Mouse (Mus musculus) lung, postnatal 0 days (tissue): ENCODE results near the gene Armc10. TPM values are rescaled to one million over a fixed set of nuclear protein-coding genes. Genes with fewer than 3 reads are reported as not detected.

Source experiments
- ATAC-seq: fragments of 200-750 bp; cut with Nextera tagmentation; 2 replicates; pipeline ENCODE4 v1.8.0; 2017; ENCODE audit warnings: moderate library complexity
- DNase-seq: peaks from one replicate; pipeline ENCODE4 v3.0.0-alpha.2; 2016; ENCODE audit warnings: low spot score
- H3K27ac ChIP-seq: fragments of 300-500 bp; sonication (generic); 2 replicates; pipeline ENCODE4 v1.5.1; 2014; ENCODE audit warnings: antibody characterized with exemption, mild to moderate bottlenecking, low read length, mixed read lengths
- H3K27me3 ChIP-seq: fragments of 300-500 bp; sonication (generic); replicated peaks from 2 replicates; pipeline ENCODE4 v1.6.1; 2014; ENCODE audit warnings: low read length, mixed read lengths; ENCODE audit not compliant: insufficient read depth
- H3K36me3 ChIP-seq: fragments of 300-500 bp; sonication (generic); 2 replicates; pipeline ENCODE4 v1.6.1; 2014; ENCODE audit warnings: low read length, mixed read lengths; ENCODE audit not compliant: insufficient read depth
- H3K4me1 ChIP-seq: fragments of 300-500 bp; sonication (generic); 2 replicates; pipeline ENCODE4 v1.6.1; 2014; ENCODE audit warnings: antibody characterized with exemption, low read depth, low read length, mixed read lengths; ENCODE audit not compliant: insufficient read depth
- H3K4me2 ChIP-seq: fragments of 300-500 bp; sonication (generic); replicated peaks from 2 replicates; pipeline ENCODE4 v1.6.1; 2014; ENCODE audit warnings: low read depth, mild to moderate bottlenecking, low read length, moderate library complexity, mixed read lengths
- H3K4me3 ChIP-seq: fragments of 300-500 bp; sonication (generic); 2 replicates; pipeline ENCODE4 v1.5.1; 2014; ENCODE audit warnings: low read depth, low read length
- H3K9ac ChIP-seq: fragments of 300-500 bp; sonication (generic); replicated peaks from 2 replicates; pipeline ENCODE4 v1.6.1; 2014; ENCODE audit warnings: low read depth, mild to moderate bottlenecking
- H3K9me3 ChIP-seq: fragments of 300-500 bp; sonication (generic); 2 replicates; pipeline ENCODE4 v1.6.1; 2016; ENCODE audit warnings: low read length, mixed read lengths
- CTCF ChIP-seq: IDR thresholded peaks from 2 replicates; pipeline ENCODE4 v1.5.1; 2016; ENCODE audit warnings: antibody characterized with exemption, mild to moderate bottlenecking
- EP300 ChIP-seq: IDR thresholded peaks from 2 replicates; pipeline ENCODE4 v1.6.1; 2016; ENCODE audit warnings: antibody characterized with exemption, mild to moderate bottlenecking, control low read depth
- WGBS: fragments of 180-500 bp; shearing (Covaris S2); extraction: QIAGEN DNeasy Blood & Tissue Kit; methylation state at CpG from one replicate; pipeline ENCODE4 v1.1.7; 2014; 5-methylcytosine and 5-hydroxymethylcytosine counted together
- polyA plus RNA-seq: library from polyadenylated mRNA; unstranded; fragments of >200 nt; fragmentation: Nextera tagmentation; extraction: Ambion mirVana; gene quantifications from 2 replicates; pipeline ENCODE4 v1.2.1, GENCODE M21; 2015

Armc10 gene
- polyA plus RNA-seq, 1 experiment from 2014 or later, result 33.4 TPM

- Histone ChIP-seq H3K27me3 (no peaks in the 10 kb centered on the region), H3K4me2 (no peak overlapping the region), H3K27ac (no peak overlapping the region), H3K4me3 (no peak overlapping the region), H3K36me3 (peaks cover 3% of the 10 kb centered on the region; the same call in 1 of the 2 replicates), H3K9me3 (no peaks in the 10 kb centered on the region), H3K4me1 (peaks cover 5% of the 10 kb centered on the region; the same call in 1 of the 2 replicates), H3K9ac (no peak overlapping the region)
- ATAC-seq (no peak), DNase-seq (no peak)
- no peak for TF ChIP-seq CTCF
- TF ChIP-seq EP300, result no peak
- 79% methylated on average over 2 of the region's 2 CpGs for WGBS
Measured at GRCm38 (mm10) chr5:21650736-21651135, 5.1 kb downstream of the Armc10 start.

GRCm38 (mm10) chr5:21651885-21652612, 6.4 kb downstream of the Armc10 start:
- WGBS, result 76% methylated on average over 7 of the region's 7 CpGs
- H3K27me3 ChIP-seq, result no peaks in the 10 kb centered on the region

GRCm38 (mm10) chr5:21656912-21657311, 11.3 kb downstream of the Armc10 start:
- Histone ChIP-seq H3K27ac (0 out of 2 replicates have a peak overlapping the region, but pooled peaks have one; percentile 43), H3K36me3 (0 out of 2 replicates have a peak, but pooled peaks cover 3% of the 10 kb centered on the region), H3K4me2 (no peak overlapping the region), H3K9me3 (no peaks in the 10 kb centered on the region), H3K9ac (no peak overlapping the region), H3K4me3 (no peak overlapping the region), H3K27me3 (no peaks in the 10 kb centered on the region), H3K4me1 (no peaks in the 10 kb centered on the region; the same call in 1 of the 2 replicates)
- peak; percentile 84 for DNase-seq
- peak; percentile 88 for ATAC-seq
- TF ChIP-seq CTCF, result no peak
- TF ChIP-seq EP300, result peak; percentile 71
- 66% methylated on average over 9 of the region's 9 CpGs for WGBS

More at GRCm38 (mm10) chr5:21651885-21652612, 6.4 kb downstream of the Armc10 start:
- Histone ChIP-seq H3K9ac (no peak overlapping the region), H3K36me3 (peaks cover 3% of the 10 kb centered on the region; the same call in 1 of the 2 replicates), H3K9me3 (no peaks in the 10 kb centered on the region), H3K4me1 (no peaks in the 10 kb centered on the region), H3K27ac (no peak overlapping the region), H3K4me3 (no peak overlapping the region), H3K4me2 (no peak overlapping the region)
- no peak for TF ChIP-seq EP300
- TF ChIP-seq CTCF, result no peak
- peak; percentile 49 for ATAC-seq
- peak; percentile 34 for DNase-seq

GRCm38 (mm10) chr5:21658038-21658437, 12.4 kb downstream of the Armc10 start:
- H3K4me3 ChIP-seq, result no peak overlapping the region
- H3K27me3 ChIP-seq, result no peaks in the 10 kb centered on the region
- H3K36me3 ChIP-seq, result peaks cover 4% of the 10 kb centered on the region; the same call in 1 of the 2 replicates
- no peaks in the 10 kb centered on the region; the same call in 1 of the 2 replicates for H3K4me1 ChIP-seq
- peak overlapping the region; percentile 43 for H3K27ac ChIP-seq
- WGBS, result 90% methylated on average over 6 of the region's 6 CpGs
- no peak overlapping the region for H3K9ac ChIP-seq
- no peak for TF ChIP-seq EP300
- no peak for TF ChIP-seq CTCF
- no peaks in the 10 kb centered on the region for H3K9me3 ChIP-seq
- ATAC-seq (no peak), DNase-seq (no peak)
- H3K4me2 ChIP-seq, result no peak overlapping the region

GRCm38 (mm10) chr5:21658623-21659395, 13.2 kb downstream of the Armc10 start:
- H3K27ac ChIP-seq, result peak overlapping the region; percentile 43
- WGBS, result 50% methylated on average over 11 of the region's 11 CpGs
- TF ChIP-seq CTCF (peak; percentile 89), EP300 (no peak)

GRCm38 (mm10) chr5:21660850-21661249, 15.2 kb downstream of the Armc10 start:
- ATAC-seq (no peak), DNase-seq (peak; percentile 30)
- Histone ChIP-seq H3K9me3 (no peaks in the 10 kb centered on the region), H3K4me1 (no peaks in the 10 kb centered on the region; the same call in 1 of the 2 replicates), H3K27me3 (no peaks in the 10 kb centered on the region), H3K27ac (no peak overlapping the region), H3K36me3 (peaks cover 3% of the 10 kb centered on the region; the same call in 1 of the 2 replicates), H3K9ac (no peak overlapping the region), H3K4me3 (no peak overlapping the region), H3K4me2 (no peak overlapping the region)
- no peak for TF ChIP-seq EP300
- WGBS, result 81% methylated on average over 6 of the region's 6 CpGs

More at GRCm38 (mm10) chr5:21658623-21659395, 13.2 kb downstream of the Armc10 start:
- Histone ChIP-seq H3K36me3 (peaks cover 3% of the 10 kb centered on the region; the same call in 1 of the 2 replicates), H3K4me3 (no peak overlapping the region), H3K4me1 (no peaks in the 10 kb centered on the region; the same call in 1 of the 2 replicates), H3K27me3 (no peaks in the 10 kb centered on the region), H3K4me2 (no peak overlapping the region), H3K9ac (no peak overlapping the region), H3K9me3 (no peaks in the 10 kb centered on the region)
- peak; percentile 91 for DNase-seq
- peak; percentile 64 for ATAC-seq
